Mouse (Mus musculus) megakaryocyte, embryonic 14.5 days (primary cell): ENCODE data around the gene Negr1.

ENCODE experiments used
- FLI1 ChIP-seq: IDR thresholded peaks from 2 replicates; pipeline ENCODE4 v1.6.1; 2012; ENCODE audit warnings: low read length, inconsistent platforms, mixed read lengths
- GATA1 ChIP-seq: IDR thresholded peaks from 3 replicates; pipeline ENCODE4 v1.6.1; 2012; ENCODE audit warnings: mixed read lengths, low read length, inconsistent platforms, borderline replicate concordance

DNA sequence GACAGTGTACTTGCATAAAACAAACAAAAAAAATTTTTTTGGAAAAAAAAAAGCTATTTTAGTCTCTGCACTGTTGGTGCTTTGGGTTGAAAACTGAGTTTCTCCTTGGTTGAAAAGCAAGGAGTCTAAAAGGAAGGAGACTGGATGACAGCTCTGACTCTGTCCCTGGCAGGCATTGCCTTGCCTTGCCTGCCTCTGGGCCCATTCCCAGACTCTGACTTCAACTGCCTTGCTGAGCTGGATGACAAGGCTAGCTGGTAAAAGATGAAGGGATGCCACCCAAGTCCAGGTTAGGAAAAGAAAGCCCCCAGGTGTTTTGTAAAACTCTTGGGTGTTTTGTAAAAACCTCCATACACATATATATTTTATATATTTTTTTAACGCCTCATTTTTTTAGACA is 712.5 kb downstream of the Negr1 start:
- TF ChIP-seq FLI1 (no peak), GATA1 (no peak)
